Mouse (Mus musculus) hindbrain, embryonic 11.5 days (tissue): ENCODE measurements around the gene 1700001L19Rik. TPM values are rescaled to one million over a fixed set of nuclear protein-coding genes. Genes with fewer than 3 reads are reported as not detected.

Experiments used
- ATAC-seq: fragments of 200-750 bp; cut with Nextera tagmentation; 2 replicates; pipeline ENCODE4 v1.8.0; 2017; ENCODE audit warnings: mild to moderate bottlenecking, moderate TSS enrichment, moderate library complexity; ENCODE audit not compliant: low FRiP score
- DNase-seq: peaks from one replicate; pipeline ENCODE4 v3.0.0-alpha.2; 2015; ENCODE audit warnings: low spot score
- H3K27ac ChIP-seq: fragments of 300-500 bp; sonication (generic); 2 replicates; pipeline ENCODE4 v1.5.1; 2014; ENCODE audit warnings: mild to moderate bottlenecking, low read depth, low read length
- H3K27me3 ChIP-seq: fragments of 300-500 bp; sonication (generic); 2 replicates; pipeline ENCODE4 v1.6.1; 2014; ENCODE audit warnings: mild to moderate bottlenecking, low read length, moderate library complexity, mixed read lengths; ENCODE audit not compliant: control insufficient read depth, insufficient read depth
- H3K36me3 ChIP-seq: fragments of 300-500 bp; sonication (generic); 2 replicates; pipeline ENCODE4 v1.6.1; 2014; ENCODE audit warnings: mild to moderate bottlenecking, low read length, moderate library complexity, mixed read lengths; ENCODE audit not compliant: control insufficient read depth, insufficient read depth
- H3K4me1 ChIP-seq: fragments of 300-500 bp; sonication (generic); replicated peaks from 2 replicates; pipeline ENCODE4 v1.6.1; 2014; ENCODE audit warnings: low read length, mixed read lengths; ENCODE audit not compliant: control insufficient read depth, insufficient read depth
- H3K4me2 ChIP-seq: fragments of 300-500 bp; sonication (generic); replicated peaks from 2 replicates; pipeline ENCODE4 v1.6.1; 2014; ENCODE audit warnings: mild to moderate bottlenecking, low read depth, low read length
- H3K4me3 ChIP-seq: fragments of 300-500 bp; sonication (generic); 2 replicates; pipeline ENCODE4 v1.5.1; 2014; ENCODE audit warnings: low read depth, low read length
- H3K9ac ChIP-seq: fragments of 300-500 bp; sonication (generic); 2 replicates; pipeline ENCODE4 v1.6.1; 2014; ENCODE audit warnings: low read depth, low read length
- H3K9me3 ChIP-seq: fragments of 300-500 bp; sonication (generic); 2 replicates; pipeline ENCODE4 v1.6.1; 2016; ENCODE audit warnings: low read length; ENCODE audit not compliant: control insufficient read depth
- WGBS: fragments of 180-500 bp; shearing (Covaris S2); extraction: QIAGEN DNeasy Blood & Tissue Kit; methylation state at CpG from one replicate; pipeline ENCODE4 v1.1.7; 2014; 5-methylcytosine and 5-hydroxymethylcytosine counted together
- polyA plus RNA-seq: library from polyadenylated mRNA; unstranded; fragments of >200 nt; fragmentation: Nextera tagmentation; extraction: Ambion mirVana; gene quantifications from 2 replicates; pipeline ENCODE4 v1.2.1, GENCODE M21; 2014

The 1700001L19Rik gene
- polyA plus RNA-seq, 1 experiment from 2014 or later: 1.9 TPM

DNA sequence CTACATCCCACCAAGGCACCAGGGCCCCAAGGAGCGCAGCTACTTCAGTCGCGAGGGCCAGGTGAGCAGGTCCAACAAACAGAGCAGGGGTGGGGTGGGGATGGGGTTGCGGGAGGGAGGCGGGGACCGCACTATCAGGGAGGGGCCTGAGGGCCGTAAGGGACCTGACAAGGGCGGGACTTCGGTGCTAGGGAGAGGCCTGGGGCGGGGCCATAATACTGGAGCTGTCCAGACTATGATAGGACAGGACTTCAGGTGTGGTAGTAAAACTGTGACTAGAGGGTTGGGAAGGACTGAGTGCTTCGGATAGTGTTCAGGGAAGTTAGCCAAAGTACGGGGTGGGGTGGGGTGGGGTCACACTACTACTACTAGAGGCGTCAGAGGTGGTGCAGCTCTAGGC, 446 bp downstream of the 1700001L19Rik start:
- H3K9me3 ChIP-seq: no peaks in the 10 kb centered on the region
- H3K27ac ChIP-seq: no peak overlapping the region
- no peaks in the 10 kb centered on the region for H3K27me3 ChIP-seq
- H3K9ac ChIP-seq: no peak overlapping the region
- peak overlapping the region; percentile 30 for H3K4me2 ChIP-seq
- H3K4me3 ChIP-seq: no peak overlapping the region
- DNase-seq: no peak
- ATAC-seq: peak; percentile 46; the same call in 1 of the 2 replicates
- no peaks in the 10 kb centered on the region for H3K36me3 ChIP-seq
- WGBS: 16% methylated on average over 13 of the region's 13 CpGs
- H3K4me1 ChIP-seq: no peaks in the 10 kb centered on the region

DNA sequence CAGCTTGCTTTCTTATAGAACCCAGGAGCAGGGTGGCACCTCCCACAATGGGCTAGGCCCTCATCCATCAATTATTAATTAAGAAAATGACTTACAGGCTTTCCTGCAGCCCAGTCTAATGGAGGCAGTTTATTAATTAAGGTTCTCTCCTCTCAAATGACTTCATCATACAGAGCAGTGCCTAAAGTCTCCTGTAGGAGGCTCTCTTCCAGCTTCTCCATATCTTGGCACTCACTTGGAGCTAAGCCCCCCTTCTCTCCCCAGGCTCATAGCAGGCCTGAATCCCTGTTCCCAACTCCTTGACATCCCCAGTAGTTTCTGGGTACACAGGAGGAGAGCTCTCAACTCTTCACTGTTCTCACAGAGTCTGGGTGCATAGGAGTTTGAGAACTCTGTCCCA, 1.7 kb downstream of the 1700001L19Rik start:
- Histone ChIP-seq H3K27me3 (no peaks in the 10 kb centered on the region), H3K9me3 (no peaks in the 10 kb centered on the region), H3K9ac (no peak overlapping the region), H3K36me3 (no peaks in the 10 kb centered on the region), H3K27ac (no peak overlapping the region), H3K4me2 (no peak overlapping the region), H3K4me3 (no peak overlapping the region), H3K4me1 (no peaks in the 10 kb centered on the region)
- DNase-seq: no peak
- ATAC-seq: no peak

DNA sequence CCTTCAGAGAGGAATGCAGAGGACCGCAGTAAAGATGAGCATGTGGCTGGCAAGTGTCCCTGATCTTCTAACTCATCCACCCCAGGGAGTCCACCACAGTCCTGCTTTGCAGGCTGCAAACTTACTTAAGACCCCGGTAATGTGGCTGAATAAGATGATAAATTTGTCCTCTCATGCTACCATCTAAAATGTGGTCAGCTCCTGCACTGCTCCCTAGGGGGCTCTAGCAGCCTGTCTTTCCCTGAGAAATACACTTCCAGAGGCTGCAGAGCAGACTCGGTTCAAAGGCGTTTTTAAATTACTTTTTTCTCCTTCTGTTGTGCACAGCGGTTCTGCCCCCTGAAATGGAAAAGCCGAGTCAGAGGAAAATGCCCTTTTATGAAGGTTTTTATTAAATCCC, 4.0 kb downstream of the 1700001L19Rik start:
- 23% methylated on average over 6 of the region's 6 CpGs for WGBS
- H3K9ac ChIP-seq: no peak overlapping the region
- no peaks in the 10 kb centered on the region for H3K4me1 ChIP-seq
- H3K27ac ChIP-seq: no peak overlapping the region
- no peaks in the 10 kb centered on the region for H3K9me3 ChIP-seq
- H3K27me3 ChIP-seq: no peaks in the 10 kb centered on the region
- H3K4me3 ChIP-seq: no peak overlapping the region
- peak; percentile 43 for DNase-seq
- ATAC-seq: no peak
- no peak overlapping the region for H3K4me2 ChIP-seq
- no peaks in the 10 kb centered on the region for H3K36me3 ChIP-seq

DNA sequence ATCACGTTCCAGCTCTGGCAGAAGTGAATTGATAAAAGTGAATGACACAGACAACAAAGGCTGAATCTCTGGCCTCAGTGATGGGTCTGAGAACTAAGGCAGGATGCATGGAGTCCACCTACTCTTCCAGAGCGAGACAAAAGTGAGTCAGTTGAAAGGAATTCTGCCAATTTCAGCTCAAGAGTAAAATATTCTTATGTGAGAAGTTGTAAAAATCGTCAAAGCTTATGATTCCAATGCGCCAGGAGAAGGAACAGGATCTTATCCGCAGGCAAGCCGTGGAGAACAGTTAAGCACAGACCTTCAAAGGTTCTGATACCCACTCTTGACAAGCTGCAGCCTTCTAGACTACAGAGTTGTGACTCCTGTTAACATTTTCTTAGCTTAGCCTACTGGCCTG, 5.9 kb downstream of the 1700001L19Rik start:
- Histone ChIP-seq H3K36me3 (no peaks in the 10 kb centered on the region), H3K27ac (no peak overlapping the region), H3K4me2 (no peak overlapping the region), H3K4me1 (no peaks in the 10 kb centered on the region), H3K27me3 (no peaks in the 10 kb centered on the region), H3K9ac (no peak overlapping the region), H3K9me3 (no peaks in the 10 kb centered on the region), H3K4me3 (no peak overlapping the region)
- no peak for ATAC-seq
- 82% methylated on average over 6 of the region's 6 CpGs for WGBS
- no peak for DNase-seq

DNA sequence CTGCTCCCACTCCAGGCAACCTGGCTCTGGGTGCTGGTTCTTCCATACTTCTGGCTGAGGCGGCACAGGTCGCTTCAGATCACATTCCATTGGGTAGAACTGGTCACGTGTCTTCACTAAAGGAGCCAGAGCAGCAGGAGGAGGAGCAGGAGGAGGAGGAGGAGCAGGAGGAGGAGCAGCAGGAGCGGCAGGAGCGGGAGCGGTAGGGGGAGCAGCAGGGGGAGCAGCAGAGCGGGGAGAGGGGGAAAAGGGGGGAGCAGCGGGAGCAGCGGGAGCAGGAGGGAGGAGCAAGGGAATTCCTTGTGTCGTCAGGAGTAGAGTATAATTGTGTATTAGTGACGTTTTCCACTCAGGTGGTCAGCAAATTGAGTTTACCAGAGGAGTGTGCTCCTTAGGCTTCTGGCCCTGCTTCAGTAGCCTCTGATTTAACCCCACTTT, 8.5 kb downstream of the 1700001L19Rik start:
- ATAC-seq (peak; percentile 85), DNase-seq (peak; percentile 46)
- WGBS: 2% methylated on average over 10 of the region's 11 CpGs
- Histone ChIP-seq H3K36me3 (no peaks in the 10 kb centered on the region), H3K4me2 (peak overlapping the region; percentile 28), H3K27me3 (no peaks in the 10 kb centered on the region), H3K9me3 (no peaks in the 10 kb centered on the region), H3K9ac (no peak overlapping the region), H3K4me3 (peak overlapping the region; percentile 16; the same call in 1 of the 2 replicates), H3K27ac (no peak overlapping the region), H3K4me1 (no peaks in the 10 kb centered on the region)

DNA sequence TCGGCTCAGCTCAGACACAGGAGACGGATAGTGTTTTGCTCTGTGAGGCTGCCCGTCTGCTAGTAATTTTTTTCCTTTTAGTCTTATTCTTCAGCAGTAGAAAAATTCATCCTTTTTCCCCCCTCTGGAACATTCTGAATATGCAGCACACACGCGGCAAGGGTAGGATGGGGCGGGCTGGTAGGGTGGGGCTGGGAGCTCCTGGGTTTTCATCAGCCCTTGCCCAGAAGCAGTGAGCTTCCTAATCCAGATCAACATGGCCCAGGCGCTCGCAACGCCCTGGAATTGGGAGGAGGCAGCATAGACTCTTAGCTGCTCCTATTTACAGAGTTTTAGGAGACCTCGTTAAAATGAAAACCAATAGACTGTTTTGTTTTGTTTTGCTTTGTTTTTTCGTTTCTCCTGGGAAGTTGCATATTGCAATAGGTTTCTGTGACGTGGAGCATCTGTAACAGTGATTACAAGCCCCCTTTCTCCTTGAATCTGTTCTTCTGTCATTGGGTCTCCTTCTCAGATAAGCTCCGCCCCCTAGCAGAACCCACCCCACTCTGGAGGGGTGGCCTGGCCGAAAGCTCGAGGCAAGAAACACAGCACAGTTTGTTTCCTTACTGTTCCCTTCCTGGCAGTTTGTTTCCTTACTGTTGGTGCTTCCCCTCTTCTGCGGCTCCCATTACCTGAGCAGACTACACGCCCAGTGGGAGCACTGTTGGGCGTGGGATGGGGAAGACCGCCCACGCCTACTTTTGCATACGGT, 10.6 kb downstream of the 1700001L19Rik start:
- H3K4me2 ChIP-seq: no peak overlapping the region

DNA sequence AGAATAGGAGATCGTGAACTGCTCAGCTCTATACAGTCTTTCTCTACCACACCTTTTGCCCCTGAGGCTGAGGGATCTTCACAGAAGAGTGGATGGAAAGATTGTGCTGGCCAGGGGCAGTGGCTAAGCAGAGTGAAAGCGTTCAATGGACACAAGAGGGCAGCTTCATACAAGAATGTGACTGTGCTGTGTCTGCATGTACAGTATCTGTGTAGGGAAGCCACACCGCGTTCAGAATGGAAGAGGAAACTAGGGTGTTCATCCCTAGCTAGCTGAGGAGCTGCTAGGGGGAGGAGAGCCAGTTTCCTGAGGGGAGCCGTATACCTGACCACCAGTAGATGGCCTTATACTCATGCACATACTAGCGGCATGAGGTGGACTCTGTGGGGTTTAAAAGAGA, 25.6 kb downstream of the 1700001L19Rik start:
- ATAC-seq: no peak
- H3K27me3 ChIP-seq: no peaks in the 10 kb centered on the region
- no peaks in the 10 kb centered on the region for H3K9me3 ChIP-seq
- no peak overlapping the region for H3K9ac ChIP-seq
- H3K4me2 ChIP-seq: no peak overlapping the region
- H3K27ac ChIP-seq: no peak overlapping the region
- WGBS: 66% methylated on average over 6 of the region's 6 CpGs
- no peaks in the 10 kb centered on the region for H3K4me1 ChIP-seq
- no peak for DNase-seq
- no peaks in the 10 kb centered on the region for H3K36me3 ChIP-seq
- no peak overlapping the region for H3K4me3 ChIP-seq

More for the DNA sequence above, 10.6 kb downstream of the 1700001L19Rik start:
- H3K9ac ChIP-seq: no peak overlapping the region
- H3K27me3 ChIP-seq: no peaks in the 10 kb centered on the region
- no peak overlapping the region for H3K27ac ChIP-seq
- no peak for ATAC-seq
- WGBS: 61% methylated on average over 21 of the region's 21 CpGs
- DNase-seq: peak; percentile 27
- no peak overlapping the region for H3K4me3 ChIP-seq
- H3K9me3 ChIP-seq: no peaks in the 10 kb centered on the region
- H3K36me3 ChIP-seq: no peaks in the 10 kb centered on the region
- H3K4me1 ChIP-seq: no peaks in the 10 kb centered on the region

DNA sequence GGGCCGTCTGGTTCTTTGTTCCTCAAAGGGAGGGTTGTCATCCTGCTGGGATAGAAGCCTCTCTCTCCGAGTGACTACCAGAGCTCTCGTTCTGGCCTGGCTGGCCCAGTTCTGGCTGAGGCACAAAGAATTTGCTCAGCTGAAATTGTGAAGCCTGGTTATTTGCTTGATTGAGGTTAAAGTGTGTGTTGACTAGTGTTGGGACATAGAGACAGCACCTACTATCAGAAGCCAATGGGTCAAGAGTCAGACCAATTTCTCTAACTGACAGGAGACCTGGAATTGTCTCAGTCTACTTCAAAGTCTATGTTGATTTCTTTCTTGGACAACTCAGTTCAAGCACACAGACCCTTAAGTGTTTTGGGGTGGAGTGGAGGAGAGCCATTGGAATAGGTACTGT, 29.8 kb downstream of the 1700001L19Rik start:
- Histone ChIP-seq H3K4me3 (no peak overlapping the region), H3K4me2 (no peak overlapping the region), H3K36me3 (no peaks in the 10 kb centered on the region), H3K9ac (no peak overlapping the region), H3K9me3 (no peaks in the 10 kb centered on the region), H3K27ac (no peak overlapping the region), H3K4me1 (no peaks in the 10 kb centered on the region), H3K27me3 (no peaks in the 10 kb centered on the region)
- ATAC-seq (no peak), DNase-seq (no peak)
- 80% methylated on average over 3 of the region's 3 CpGs for WGBS

DNA sequence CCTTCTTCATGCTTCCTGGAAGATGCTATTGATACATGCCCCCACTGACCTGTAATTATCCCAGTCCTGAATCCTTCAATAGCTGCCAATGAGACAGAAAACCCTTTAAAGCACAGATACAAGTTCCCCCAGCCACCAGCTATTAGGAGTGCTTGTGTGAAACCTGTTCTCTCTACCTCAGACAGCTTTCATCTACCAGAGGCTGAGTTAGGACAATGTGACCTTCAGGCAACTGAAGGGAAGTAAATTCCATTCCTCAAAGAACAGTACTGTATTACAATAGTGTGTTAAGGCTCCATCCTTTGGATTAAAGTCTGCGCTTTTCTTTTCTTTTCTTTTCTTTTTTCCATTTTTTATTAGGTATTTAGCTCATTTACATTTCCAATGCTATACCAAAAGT, 45.6 kb downstream of the 1700001L19Rik start:
- no peaks in the 10 kb centered on the region for H3K27me3 ChIP-seq
- H3K36me3 ChIP-seq: no peaks in the 10 kb centered on the region
- no peak overlapping the region for H3K4me2 ChIP-seq
- H3K4me3 ChIP-seq: no peak overlapping the region
- no peak overlapping the region for H3K27ac ChIP-seq
- H3K4me1 ChIP-seq: no peaks in the 10 kb centered on the region
- no peak overlapping the region for H3K9ac ChIP-seq
- 96% methylated on average over 1 of the region's 1 CpGs for WGBS
- no peaks in the 10 kb centered on the region for H3K9me3 ChIP-seq
- ATAC-seq (no peak), DNase-seq (no peak)
